Mouse (Mus musculus) frontal cortex, postnatal 10 days (tissue): ENCODE data around the gene Eif2b1.
A peak's percentile ranks its signal among the peaks of the same experiment; 100 is the strongest.
"Not testable (repeated sequence)": the region's sequence is repeated elsewhere in the genome, so short reads cannot be mapped to it uniquely, and the experiment has no call there.

ENCODE experiments used
- DNase-seq, 2 experiments: peaks; one replicate each; pipeline ENCODE4 v3.0.0; 2022; ENCODE audit warnings: low spot score in 2 of 2, mixed read lengths in 1 of 2

Gene Eif2b1

DNA sequence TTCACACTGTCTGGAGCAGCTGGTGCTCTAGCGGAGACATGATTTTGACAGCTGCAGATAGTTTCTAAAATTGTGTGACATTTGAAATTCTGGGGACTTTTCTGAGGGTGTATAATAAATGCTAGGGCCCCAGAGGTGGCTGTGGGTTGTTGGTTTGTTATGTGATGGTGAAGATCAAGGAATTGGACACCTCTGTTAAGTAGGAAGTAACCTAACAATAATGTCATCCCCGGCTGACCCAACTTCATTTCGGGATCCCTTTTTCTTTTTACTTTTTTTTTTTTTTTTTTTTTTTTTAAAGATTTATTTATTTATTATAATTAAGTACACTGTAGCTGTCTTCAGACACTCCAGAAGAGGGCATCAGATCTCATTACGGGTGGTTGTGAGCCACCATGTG, 28.2 kb downstream of the Eif2b1 start:
- not testable (repeated sequence) for DNase-seq

DNA sequence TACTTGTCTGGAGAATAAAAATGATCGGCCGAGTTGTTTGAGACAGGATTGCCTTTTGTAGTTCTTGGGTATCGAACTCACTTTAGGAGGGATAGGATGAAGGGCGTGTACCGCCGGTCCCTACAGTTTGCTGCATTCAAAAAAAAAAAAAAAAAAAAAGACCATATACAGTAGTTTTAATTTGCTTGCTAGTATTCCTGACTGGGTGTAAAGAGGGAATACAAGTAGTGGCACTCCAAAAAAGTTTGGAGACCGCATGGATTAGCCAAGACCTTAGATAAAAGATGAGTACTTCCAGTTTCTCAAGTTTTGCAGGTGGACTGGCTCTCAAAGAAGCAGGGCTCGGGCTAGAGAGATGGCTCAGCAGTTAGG, 37.3 kb downstream of the Eif2b1 start:
- DNase-seq: no peak

DNA sequence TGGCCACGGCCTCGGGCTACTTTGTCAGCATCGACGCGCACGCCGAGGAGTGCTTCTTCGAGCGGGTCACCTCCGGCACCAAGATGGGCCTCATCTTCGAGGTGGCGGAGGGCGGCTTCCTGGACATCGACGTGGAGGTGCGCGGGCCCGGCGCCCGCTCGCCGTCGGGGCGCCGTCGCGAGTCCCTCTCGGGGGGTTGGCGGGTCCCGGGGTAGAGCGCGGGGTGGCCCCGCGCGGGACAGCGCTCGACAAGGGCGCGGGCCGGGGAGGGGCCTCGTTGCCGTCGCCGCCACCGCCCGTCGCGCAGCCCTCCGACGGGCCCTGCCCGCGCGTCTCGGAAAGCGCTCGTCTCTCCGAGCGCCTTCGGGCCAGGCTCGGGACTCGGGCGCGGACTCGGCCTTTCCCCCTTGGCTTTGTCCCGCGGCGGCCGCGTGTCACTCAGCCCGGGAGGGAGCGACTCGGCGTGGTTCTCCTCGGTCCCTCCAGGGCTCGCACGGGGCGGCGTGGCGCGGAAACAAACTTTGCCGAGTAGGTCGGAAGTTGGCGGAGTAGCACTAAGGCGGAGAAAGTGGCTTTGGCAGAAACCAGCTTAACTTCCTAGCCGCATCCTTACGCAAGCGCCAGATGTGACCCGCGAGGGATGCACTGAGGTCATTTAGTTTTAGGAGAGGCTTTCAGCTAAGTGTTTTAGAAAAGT, 37.9 kb downstream of the Eif2b1 start:
- peak; percentile 55 to 59 for DNase-seq

DNA sequence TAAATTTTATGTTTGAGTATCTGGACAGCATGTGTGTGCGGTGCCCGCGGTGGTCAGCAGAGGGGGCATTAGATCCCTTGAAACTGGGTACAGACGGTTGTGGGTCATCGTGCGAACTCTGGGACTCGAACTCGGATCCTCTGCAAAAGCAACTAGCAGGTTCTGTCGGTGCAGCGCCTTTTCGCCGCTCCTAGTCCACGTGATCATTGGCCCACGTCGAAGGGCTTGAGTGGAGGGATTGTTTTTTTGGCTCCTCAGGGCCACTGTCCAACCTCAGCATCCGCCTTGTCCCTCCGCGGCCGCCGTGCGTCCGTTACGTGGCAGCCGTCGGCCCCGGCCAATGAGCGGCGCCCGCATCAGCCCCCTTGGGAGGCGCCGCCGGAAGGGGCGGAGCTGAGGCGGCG, 38.5 kb downstream of the Eif2b1 start, which contains the start of gene Tmed2:
Tmed2 (plus strand) TSS at position 313 of the 404 bp plus-strand sequence.
- DNase-seq: peak; percentile 96

DNA sequence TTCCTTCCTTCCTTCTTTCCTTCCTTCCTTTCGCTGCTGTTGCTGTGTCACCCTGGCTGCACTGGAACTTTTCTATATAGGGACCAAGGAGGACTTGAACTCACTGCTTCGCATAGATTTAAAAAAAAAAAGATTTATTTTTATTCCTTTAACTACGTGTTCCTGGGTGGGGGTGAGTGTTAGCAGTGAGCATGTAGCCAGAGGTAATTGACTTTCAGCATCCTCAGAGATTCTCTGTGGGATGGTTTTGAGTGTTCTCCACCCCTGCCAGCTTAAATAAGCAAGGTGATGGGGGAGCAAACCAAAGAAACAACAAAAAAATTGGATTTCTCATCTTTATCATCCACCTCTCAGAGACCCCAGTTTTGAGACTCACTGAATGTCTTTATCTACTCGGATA, 39.0 kb downstream of the Eif2b1 start:
- DNase-seq: no peak

DNA sequence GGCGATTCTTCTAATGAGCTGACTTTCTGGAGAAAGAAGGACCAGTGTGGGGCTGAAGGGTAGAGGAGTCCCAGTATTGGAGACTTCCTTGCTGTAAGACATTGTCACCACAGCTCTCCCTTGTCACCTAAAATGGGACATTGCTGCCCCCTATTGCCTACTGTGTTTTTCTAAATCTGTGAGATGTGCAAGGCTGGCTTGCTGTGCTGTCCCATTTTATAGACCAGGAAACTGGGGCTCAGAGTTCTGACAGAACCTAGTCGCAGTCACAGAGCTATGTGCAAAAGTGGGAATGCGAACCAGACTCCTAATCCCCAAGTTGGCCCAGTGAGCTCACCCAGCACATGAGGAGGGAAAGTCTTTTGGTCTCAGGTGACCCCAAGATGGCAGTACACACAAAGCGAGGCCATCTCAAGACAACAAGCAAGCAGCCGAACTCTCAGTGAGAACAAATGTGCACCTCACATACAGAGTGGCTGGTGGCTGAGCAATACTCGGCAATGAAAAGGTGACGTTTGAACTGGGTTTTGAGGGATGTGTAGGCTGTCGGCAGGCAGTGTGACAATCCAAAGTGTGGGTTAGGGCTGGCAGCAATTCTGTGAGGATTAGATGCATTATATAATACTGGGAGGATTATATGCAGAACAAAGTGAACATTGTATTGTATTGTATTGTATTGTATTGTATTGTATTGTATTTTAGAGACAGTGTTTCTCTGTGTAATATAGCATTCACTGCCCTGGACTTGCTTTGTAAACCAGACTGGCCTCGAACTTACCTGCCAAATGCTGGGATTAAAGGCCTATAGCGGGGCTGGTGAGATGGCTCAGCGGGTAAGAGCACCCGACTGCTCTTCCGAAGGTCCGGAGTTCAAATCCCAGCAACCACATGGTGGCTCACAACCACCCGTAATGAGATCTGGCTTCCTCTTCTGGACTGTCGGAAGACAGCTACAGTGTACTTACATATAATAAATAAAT, 39.8 kb downstream of the Eif2b1 start:
- no peak for DNase-seq

DNA sequence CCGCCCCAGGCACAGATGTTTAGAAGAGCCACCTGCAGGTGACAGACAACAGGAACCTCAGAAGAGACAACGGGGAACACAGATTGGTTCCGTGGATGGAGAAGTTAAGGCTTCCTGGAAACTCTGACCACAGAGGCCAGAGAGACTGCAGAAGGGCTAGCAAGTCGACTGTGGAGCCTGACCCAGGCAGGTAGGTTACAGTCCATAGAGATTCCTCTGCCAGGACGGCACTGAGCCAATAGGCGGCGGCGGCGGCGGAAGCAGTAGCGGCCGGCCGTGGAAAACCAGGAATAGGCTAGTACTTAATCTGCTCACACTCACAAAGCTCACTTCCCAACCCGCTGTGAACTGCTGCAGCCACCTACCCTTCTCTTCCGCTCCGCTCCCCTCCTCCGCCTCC, 42.2 kb downstream of the Eif2b1 start:
- DNase-seq: no peak

DNA sequence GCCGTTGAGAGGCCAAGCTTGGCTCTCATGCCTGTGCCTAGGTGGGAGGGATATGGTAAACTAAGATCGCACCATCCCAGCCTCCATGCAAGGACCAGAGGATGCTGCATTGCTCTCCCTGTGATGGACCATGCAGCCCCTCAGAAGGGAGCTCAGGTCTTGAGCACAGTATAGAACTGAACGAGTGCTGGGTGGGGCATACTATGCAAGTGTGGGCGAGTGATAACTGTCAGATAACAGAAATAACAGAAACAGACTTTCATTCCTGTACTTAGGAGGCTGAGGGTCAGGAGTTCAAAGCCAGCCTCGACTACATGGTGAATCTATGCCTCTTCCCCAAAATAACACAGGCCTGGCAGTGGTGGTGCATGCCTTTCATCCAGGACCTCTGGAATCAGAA, 43.9 kb downstream of the Eif2b1 start:
- DNase-seq: no peak

DNA sequence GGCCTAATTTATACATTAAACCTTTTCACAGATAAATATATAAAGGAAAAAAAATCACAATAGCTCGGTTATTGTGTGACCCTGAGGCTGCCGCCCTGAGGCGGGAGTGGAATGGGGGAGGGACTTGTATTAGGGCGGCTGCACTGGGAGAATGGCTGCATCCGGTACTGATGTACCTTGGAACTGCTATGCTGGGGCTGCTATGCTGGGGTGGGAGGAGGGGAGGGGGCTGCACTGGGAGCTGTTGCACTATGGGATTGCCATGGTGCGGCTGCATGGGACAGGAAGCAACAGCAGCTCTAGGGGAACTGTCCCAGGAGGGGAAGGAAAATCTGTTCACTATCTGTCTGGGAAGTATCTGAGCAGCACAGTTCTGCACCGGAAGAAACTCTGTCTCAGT, 46.5 kb downstream of the Eif2b1 start:
- DNase-seq: no peak

DNA sequence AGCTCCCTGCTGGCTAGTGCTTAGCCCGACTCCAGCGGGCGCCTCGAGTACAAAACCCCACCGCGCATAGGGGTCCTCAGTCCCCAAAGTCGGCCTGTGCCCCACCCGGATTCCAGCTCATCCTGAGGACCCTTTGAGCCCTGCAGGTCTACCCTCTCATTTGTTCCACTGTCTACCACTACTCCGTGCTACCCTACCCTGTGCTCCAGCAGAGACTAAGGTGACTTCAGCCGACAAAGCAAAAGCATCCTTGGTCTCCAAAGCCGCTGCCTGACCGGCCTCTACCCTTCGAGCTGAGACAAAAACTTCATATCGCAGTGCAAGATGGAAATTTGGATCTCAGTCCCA, 47.4 kb downstream of the Eif2b1 start:
- no peak for DNase-seq

DNA sequence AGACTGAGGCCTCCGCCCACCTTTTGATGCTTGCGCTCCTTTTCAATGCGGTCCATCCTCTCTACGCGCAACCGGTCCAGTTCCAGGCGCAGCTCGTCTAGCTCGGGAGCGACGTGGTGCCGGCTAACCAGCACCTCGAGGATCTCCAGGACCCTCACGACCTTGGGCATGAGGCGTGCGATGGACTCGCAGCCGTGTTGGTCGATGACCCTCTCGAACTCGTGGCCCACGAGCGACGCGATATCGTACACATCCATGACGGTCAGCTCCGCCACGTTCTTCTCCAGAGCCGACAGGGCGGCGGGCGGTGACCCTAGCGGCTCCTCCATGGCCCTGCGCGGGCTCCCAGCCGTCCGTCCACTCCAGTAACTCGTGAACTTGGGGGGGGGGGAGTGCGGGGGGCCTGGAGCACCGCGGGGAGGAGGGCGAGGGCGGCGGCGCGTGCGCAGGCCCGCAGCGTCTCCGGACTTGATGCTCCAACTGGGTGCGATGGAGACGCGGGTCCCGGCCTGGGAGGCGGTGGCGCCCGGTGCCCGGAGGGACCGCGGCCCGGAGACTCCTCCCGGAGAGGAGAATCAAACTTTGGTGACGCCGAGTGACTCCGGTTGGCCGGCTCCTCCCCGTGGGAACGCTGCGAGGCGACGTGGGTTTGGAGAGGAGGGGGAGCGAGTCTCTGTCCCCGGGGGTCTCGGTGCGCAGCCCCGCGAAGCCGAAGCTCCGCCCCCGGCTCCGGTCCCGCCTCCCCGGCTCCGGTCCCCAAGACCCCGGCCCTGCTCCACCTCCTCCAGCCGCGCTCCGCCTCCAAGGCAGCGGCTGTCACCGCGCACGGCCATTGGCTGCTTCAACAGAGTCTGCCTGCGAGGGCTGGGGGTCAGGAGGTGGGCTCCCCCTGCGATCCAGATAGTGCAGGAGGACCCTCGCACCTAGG, 48.0 kb downstream of the Eif2b1 start, which contains the start of gene Rilpl1:
Rilpl1 (minus strand) TSS at position 737 of the 928 bp plus-strand sequence.
- peak; percentile 65 to 83 for DNase-seq

DNA sequence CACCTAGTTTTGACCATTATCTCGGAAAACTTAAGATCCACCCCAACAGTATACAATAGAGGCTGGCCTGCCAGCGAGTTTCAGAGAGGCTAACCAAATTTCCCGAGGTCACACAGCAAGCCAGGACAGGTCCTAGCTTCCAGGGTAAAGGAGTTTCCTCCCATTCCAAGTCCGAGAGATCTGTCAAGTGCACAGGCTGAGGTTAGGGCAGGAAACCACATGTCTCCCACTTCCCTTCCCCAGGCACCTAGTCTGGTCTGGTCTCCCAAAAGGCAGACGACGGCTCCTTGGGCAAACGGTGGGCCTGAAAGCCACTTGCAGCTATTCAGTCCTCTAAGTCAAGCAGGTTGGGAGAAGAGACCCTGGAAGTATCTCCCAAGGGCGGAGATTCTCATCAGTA, 49.2 kb downstream of the Eif2b1 start:
- no peak for DNase-seq

DNA sequence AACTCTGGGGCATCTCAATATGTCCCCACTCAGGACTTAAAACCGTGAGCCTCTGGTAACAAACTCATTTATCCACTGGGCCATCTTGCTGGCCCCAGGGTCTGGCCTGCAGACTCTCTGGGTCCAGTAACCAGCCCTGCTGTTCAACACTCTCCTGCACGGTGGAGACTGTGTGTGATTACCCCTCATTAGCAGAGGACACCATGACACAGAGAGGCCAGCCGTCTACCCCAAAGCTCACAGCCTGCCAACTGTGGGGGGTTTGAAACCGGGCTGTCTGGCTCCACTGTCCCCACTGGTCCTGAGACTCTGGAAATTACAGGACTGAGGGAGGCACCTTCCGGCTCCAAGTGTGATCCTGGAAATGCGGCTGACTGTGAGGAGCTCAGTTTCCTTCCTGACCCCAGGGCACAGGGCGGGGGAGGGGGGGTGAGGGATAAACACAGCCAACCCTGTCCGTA, 49.7 kb downstream of the Eif2b1 start:
- no peak for DNase-seq

DNA sequence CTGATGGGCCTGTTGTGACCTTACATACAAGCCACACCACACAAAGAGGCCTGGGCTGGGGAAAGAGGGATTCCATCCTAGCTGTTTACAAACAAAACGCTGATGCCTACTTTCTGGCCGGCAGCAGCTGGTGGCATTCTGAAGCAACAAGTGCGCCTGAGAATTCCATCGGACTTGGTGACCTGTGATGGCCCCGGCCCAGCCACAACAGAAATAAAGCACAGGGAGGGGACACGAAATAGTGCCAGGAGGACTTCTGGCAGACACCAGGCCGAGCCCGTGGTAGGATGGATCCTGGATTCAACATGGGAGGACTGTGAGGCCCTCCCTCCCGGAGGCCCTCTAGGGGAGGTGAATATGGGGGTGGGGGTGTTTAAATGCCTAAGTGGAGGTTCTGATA, 50.1 kb downstream of the Eif2b1 start:
- no peak for DNase-seq

DNA sequence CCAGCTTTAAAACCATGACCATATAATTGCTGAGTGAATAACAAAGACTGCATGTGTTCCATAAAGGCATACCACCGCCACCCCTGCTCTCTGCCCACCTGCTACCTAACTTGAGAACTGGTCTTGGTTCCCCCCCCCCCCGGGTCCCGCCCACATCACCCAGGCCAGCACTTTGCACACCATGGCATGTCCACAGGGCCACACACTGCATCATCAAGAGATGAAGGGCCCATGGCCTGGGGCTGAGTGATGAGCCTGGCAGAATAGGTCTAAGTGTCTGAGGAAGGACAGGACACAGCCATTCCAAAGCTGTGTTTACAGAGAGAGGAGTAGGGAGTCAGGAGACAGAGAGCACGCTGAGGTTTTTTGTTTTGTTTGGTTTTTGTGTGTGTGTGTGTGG, 50.6 kb downstream of the Eif2b1 start:
- DNase-seq: no peak

DNA sequence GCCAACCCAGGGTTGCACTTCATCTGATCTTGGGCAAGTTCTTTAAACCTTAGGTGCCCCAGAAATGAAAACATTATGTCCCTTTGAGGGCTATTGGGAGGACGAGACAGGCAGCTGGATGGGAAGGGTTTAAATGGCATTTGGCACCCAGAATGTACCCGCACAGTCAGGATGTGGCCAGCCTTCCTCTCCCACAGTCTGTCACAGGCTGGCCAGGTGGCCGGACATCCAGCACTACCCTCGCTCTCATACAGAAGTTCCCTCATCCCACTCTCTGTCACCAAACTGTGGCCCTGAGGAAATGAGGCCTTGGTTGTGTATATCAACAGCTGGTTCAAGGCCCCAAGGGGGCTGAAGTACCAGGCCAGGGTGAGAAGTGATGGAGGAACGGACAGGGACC, 54.0 kb downstream of the Eif2b1 start:
- no peak for DNase-seq

DNA sequence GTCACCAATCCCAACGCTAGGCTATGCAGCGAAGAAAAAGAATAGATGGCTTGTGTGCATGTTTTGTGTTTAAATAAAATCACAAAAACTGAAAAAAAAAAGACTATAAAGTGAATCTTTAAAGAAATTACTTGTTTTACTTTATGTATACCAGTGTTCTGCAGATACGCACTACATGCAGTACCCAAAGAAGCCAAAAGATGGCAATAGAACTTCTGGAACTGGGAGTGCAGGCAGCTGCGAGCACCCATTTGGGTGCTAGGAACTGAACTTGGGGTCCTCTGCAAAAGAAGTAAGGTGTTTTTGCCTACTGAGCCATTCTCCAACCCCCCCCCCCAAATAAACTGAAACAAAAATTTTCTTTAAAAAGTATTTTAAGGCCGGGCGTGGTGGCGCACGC, 55.9 kb downstream of the Eif2b1 start:
- no peak for DNase-seq

DNA sequence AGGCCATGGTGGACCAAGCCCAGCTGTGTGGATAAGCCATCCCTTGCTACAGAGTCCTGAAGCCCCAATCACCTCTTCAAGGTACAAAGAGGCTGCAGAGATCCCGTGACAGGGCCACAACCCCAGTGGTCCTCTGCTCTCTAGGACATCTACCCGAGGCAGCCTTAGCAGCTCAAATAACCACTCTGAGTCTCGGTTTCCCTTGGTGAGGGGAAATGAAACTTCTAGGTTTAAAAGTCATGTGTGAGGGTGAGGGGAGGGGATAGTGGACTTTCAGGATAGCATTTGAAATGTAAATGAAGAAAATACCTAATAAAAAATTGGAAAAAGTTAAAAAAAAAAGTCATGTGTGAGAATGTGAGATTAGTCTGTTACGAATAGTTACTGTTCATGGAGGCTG, 57.3 kb downstream of the Eif2b1 start:
- DNase-seq: no peak
